Mouse (Mus musculus) A20 (cell line): ENCODE results near the gene Rbm15.
A peak's percentile ranks its signal among the peaks of the same experiment; 100 is the strongest.
"Not testable (repeated sequence)": the region's sequence is repeated elsewhere in the genome, so short reads cannot be mapped to it uniquely, and the experiment has no call there.

Source experiments
- DNase-seq: peaks from one replicate; pipeline ENCODE4 v3.0.0-alpha.2; 2011; ENCODE audit warnings: low read depth, low spot score

The Rbm15 gene

GRCm38 (mm10) chr3:107331746-107332126 lies 1.7 kb downstream of the Rbm15 start:
- no peak for DNase-seq

- DNase-seq: no peak
These were observed 2.7 kb downstream of the Rbm15 start for GRCm38 (mm10) chr3:107330503-107331424.

- DNase-seq: no peak
These were observed 7.0 kb downstream of the Rbm15 start for GRCm38 (mm10) chr3:107326442-107326841.

GRCm38 (mm10) chr3:107321776-107322175 lies 11.7 kb downstream of the Rbm15 start:
- DNase-seq: no peak

- no peak for DNase-seq
These were observed 12.3 kb downstream of the Rbm15 start for GRCm38 (mm10) chr3:107321141-107321540.

GRCm38 (mm10) chr3:107317338-107317737 lies 16.1 kb downstream of the Rbm15 start:
- DNase-seq: no peak

- DNase-seq: not testable (repeated sequence)
These were observed 36.6 kb downstream of the Rbm15 start for GRCm38 (mm10) chr3:107296917-107297316.

- DNase-seq: no peak
These were observed 37.7 kb downstream of the Rbm15 start for GRCm38 (mm10) chr3:107295672-107296360.

GRCm38 (mm10) chr3:107290764-107291381 lies 42.6 kb downstream of the Rbm15 start, which contains the start of gene Slc16a4:
Slc16a4 (plus strand) TSS chr3:107291230.
- no peak for DNase-seq

- DNase-seq: no peak
These were observed 46.1 kb downstream of the Rbm15 start for GRCm38 (mm10) chr3:107287346-107287745.

- no peak for DNase-seq
These were observed 47.4 kb downstream of the Rbm15 start for GRCm38 (mm10) chr3:107286123-107286522.

GRCm38 (mm10) chr3:107278479-107279269 lies 54.8 kb downstream of the Rbm15 start, which contains the start of gene Lamtor5:
Lamtor5 (plus strand) TSS chr3:107278858.
- peak; percentile 92 for DNase-seq

- DNase-seq: no peak
These were observed 56.8 kb downstream of the Rbm15 start for GRCm38 (mm10) chr3:107276626-107277025.

- peak; percentile 13 for DNase-seq
These were observed 57.5 kb downstream of the Rbm15 start for GRCm38 (mm10) chr3:107275996-107276395.
